Mouse (Mus musculus) CH12.LX (cell line): ENCODE results near the gene Trim15.
"Not testable (repeated sequence)": the region's sequence is repeated elsewhere in the genome, so short reads cannot be mapped to it uniquely, and the experiment has no call there.

Experiments used
- CTCF ChIP-seq, 2 experiments: IDR thresholded peaks in 1 of 2; conservative IDR thresholded peaks in 1 of 2; 2 replicates each; pipeline ENCODE4 v1.5.1; 2011 to 2012; ENCODE audit warnings: low read depth in 2 of 2, low read length in 2 of 2, improper control_type of control experiment in 1 of 2, inconsistent platforms in 1 of 2, mild to moderate bottlenecking in 1 of 2, moderate library complexity in 1 of 2
- EP300 ChIP-seq: IDR thresholded peaks from 2 replicates; pipeline ENCODE4 v1.6.1; 2011; ENCODE audit warnings: low read length, improper control_type of control experiment
- TBP ChIP-seq: conservative IDR thresholded peaks from 2 replicates; pipeline ENCODE4 v1.6.1; 2011; ENCODE audit warnings: low read depth, low read length, improper control_type of control experiment
- USF1 ChIP-seq: IDR thresholded peaks from 2 replicates; pipeline ENCODE4 v1.6.1; 2014; ENCODE audit warnings: low read depth, mild to moderate bottlenecking, inconsistent platforms, low read length, improper control_type of control experiment
- USF2 ChIP-seq: conservative IDR thresholded peaks from 2 replicates; pipeline ENCODE4 v1.6.1; 2011; ENCODE audit warnings: low read depth, low read length, improper control_type of control experiment
- ZKSCAN1 ChIP-seq: IDR thresholded peaks from 2 replicates; pipeline ENCODE4 v1.6.1; 2012; ENCODE audit warnings: low read depth, inconsistent platforms, low read length, improper control_type of control experiment, borderline replicate concordance

DNA sequence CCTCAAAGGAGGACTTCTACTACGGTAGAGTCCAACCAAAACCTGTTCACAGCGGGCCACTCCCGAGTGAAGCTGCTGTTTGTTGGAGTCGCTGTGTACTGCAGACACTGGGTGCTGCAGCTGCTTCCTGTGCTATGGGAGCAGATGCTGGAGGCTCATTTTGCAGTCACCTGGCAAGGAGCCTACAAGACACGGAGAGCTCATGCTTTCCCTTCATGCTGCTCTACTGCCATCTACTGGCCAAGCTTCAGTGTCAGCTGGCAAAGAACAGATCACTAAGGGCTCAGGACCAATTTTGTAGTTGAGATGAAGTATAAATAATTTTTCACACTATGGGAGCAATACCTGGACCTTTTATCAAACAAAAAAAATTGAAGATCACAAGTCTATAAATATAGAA is 41.0 kb downstream of the Trim15 start:
- TF ChIP-seq USF2, ZKSCAN1, USF1, TBP, EP300: not testable (repeated sequence)
- TF ChIP-seq CTCF (conservative IDR thresholded peaks at IDR 0.05 in 1 of 2, IDR thresholded peaks at IDR 0.05 in 1 of 2; ENCODE audit: low read depth in 2 of 2, low read length in 2 of 2) = peak; percentile 3 to 28; a peak in 2 of 4 replicates
